Mouse (Mus musculus) 3134 (cell line): ENCODE measurements at regions not wholly inside any gene's neighbourhood (a gene's known extent, or its start where the extent isn't known, plus 50 kb on each side); places are given as distances from the start of the nearest gene placed in this dataset.

Experiments used
- DNase-seq: peaks from one replicate; pipeline ENCODE4 v3.0.0-alpha.2; 2011; ENCODE audit warnings: low spot score; ENCODE audit not compliant: insufficient read length; ENCODE audit errors: extremely low read depth

DNA sequence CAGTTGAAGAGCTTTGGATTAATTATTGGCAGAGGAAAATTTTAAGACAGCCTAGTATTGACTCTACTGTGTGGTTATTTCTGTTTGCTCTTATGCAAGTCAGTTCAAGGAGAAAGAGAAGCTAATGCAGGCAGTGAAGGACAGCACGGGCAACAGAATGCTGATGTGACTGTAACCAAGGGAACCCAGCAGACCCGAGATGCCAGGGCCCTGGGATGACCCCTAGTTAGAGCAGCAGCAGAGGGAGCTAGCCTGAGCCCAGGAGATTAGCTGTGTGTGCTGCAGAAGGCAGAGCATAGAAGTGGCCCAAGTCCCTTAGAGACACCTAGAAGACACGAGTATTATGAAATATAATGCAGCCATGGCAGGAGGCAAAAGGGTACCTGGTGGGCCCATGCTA, 223.7 kb upstream of the Pfn2 start:
- DNase-seq: no peak

DNA sequence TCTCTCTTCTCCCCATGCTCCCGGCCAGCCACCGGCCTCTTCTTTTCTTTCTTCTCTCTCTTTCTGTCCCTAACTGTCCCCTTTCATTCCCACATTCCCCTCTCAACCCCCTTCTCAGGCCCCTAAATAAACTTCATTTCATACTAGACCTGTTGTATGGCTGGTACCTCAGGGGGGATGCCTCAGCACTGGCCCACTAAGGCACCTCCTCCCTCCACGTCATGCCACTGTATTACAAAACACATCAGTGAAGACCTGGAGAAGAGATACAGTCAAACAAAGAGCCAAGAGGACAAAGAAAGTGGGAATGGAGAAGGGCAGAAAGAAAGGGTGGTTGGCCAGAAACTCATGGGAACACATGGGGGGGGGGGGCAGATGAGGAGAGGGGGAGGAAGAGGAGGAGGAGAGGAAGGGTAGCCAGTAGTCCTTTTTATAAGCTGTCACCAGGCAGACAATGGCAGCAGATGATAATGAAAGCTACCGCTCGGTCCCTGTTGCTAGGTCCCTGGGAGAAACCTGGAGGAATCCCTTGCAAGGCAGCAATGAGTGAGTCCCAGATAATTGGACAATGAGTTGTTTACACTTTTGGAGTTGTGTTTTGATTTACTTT, 224.5 kb upstream of the Pfn2 start:
- DNase-seq: no peak

DNA sequence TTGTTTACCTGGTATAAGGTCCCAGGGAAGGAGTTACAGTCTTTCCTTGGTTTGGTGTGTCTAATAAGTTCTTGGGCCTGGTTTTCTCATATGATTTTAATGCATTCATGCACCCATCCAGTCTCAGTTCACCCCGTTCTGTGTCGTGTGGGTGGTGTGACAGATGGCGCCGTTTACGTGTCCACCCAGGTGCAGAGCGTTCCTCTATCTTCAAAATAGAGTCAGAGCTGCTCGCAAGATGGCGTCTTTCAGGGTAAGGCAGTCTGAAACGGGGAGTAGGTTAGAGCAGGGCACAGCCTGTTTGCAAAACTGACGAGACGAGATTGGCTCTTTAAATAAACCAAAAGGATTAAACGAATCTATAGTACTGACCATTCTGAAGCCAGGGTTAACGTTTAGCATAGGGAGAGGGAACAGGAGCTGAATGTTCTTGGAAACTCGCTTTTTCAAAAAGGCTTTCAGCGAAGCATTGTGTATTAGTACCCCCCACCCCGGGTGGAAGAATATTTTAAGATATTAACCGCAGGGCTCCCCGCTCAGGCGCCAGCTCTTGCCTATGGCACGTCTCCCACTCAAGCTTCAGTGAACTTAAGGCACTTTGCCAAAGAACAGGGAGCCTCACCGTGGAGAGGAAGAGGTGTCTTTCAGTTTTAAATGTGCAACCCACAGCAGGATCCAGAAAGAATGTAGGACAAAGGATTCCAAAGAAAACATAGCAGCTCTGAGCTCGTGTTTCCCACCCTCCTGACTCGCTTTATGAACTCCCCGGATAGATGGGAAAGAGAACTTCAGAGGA, 241.7 kb upstream of the Pfn2 start:
- DNase-seq: no peak

DNA sequence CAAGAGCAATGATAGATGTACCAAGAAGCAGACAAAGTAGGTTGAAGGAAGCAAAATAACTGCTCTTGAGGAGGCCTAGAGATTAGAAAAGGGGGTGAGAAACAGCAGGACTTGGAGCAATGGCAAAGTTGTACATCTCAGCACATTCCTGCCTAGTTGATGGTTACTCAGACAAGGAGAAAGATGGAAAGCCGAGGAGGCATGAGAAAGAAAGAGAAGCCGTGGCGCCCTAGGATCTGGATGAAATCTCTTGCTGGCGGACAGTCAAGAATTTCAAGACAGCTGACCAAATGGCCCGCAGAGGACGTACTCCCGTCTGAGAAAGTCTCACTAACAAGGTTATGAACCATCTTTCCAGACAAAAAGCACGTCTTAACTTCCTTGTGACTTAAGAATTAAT, 242.5 kb upstream of the Pfn2 start:
- DNase-seq: no peak

DNA sequence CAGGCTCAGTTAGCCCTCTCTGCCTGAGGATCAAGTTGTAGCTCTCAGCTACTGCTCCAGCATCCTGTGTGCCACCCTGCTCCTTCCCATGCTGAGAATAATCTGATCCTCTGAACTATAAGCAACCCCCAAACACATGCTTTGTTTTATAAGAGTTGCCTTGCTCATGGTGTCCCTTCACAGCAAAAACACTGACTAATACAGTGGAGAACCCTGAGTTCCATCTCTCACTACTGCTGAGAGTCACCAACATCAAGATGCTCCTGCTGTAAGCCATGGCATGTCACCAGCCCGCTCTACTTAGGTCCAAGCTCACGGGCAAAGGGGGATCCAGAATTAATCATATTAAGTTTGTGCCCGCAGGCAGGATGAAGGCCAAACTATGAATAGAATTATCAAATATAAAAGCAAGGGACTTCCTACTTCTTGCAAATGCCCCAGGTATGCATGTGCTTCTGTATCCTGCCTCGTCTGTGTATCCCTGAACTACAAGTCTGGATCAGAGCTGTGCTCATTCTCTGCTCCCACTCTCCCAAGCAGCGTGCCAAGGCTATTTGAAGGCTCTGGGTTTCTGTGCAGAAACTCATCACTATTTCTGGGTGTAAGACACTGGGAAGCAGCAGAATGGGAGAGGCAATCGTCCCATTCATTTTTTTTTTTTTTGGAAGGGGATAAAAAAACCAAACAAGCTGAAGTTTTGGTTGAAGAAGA, 243.7 kb upstream of the Pfn2 start:
- no peak for DNase-seq

DNA sequence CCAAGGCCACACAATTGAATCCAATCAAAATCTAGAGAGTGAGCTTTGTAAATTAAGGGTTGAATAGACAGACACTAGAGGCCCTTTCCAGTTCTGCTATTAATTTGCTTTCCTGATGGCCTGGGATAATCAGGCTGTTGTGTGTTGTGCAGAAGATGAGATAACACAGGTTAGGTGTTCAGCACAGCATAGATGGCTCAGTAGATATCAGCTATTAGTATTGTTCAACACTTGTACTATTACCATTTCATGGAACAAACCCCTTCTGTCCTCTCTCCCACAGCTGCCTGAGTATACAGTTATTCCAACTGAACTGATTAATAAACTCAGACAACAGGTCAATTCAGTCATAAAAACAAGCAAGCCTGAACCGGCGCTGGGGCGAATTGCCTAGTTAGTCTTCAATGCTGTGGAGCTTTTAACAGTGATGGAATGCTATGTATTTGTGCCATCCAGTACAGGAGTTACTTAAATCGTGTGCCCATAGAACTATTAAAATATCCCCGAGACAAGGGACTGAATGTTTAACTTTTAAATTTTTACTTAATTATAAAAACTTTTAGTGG, 263.1 kb upstream of the Pfn2 start:
- DNase-seq: no peak

DNA sequence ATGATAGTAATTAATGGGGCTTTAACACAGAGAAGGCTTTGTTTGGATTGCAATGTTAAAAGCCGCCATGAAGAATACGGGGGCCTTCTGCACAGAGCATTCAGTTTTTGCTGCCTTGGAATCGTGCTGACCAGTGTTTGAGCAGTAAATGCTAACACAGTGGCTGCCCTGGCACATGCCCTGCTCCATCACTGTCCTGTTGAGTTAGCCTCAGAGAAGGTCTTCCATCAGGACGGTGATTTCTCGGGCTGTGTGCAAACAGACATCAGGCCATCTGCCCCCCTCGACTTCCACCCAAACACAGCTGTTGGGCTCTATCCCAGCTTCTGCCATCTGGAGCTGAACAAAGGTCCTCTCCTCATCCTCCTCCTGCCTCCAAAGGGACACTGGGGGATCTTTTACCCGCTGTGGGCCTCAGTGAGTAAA, 264.6 kb upstream of the Pfn2 start:
- DNase-seq: no peak

DNA sequence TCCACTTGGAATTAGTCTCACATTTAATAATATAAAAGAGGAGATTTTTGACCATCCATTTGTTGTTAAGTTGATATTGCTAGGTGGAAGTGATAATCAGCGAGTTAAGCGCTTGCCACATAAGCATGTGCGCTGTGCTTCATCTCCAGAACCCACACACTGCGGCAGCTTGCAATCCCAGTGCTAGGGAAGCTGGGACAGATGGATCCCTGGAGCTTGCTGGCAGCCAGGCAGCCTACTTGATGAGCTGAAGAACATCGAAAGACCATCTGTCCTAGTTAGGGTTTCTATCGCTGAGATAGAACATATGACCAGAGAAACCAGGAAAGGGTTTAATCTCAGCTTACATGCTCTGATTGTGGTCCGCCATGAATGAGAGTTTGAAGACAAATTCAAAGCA, 266.1 kb upstream of the Pfn2 start:
- no peak for DNase-seq

DNA sequence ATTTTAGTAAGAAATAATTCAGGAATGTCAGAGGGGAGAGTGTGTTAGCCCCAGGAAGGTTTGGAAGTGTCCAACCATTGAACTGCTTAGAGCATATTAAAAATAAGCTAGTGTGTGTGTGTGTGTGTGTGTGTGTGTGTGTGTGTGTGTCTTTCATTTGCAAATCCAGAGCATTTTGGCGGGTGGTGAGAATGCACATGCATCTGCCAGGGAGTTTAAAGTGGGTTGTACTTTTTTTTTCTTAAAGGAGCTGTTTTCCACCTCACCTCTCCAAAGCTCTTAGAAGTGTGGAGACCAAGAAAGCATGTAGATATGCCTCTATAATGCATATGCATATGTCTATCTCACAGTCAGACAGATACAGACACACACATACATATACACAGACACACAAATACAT, 267.6 kb upstream of the Pfn2 start:
- no peak for DNase-seq

DNA sequence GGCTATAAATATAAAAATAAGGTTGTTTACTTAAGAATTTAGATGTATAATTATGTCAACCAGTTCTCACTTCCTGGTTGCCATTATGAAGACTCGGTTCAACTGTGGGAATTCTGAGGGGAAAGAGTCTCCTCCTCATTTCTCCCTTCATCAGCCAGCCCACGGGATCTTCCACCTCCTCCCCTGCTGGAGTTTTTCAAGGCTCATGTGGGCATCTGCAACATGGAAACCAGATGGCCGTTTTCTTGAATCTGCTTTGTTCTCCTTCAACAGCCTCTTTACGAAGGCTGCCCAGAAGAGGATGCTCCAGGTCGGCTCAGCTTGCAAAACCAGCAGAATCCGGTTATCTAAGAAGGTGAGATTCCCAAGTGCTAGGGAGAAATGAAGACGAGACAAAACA, 269.0 kb upstream of the Pfn2 start:
- DNase-seq: no peak

DNA sequence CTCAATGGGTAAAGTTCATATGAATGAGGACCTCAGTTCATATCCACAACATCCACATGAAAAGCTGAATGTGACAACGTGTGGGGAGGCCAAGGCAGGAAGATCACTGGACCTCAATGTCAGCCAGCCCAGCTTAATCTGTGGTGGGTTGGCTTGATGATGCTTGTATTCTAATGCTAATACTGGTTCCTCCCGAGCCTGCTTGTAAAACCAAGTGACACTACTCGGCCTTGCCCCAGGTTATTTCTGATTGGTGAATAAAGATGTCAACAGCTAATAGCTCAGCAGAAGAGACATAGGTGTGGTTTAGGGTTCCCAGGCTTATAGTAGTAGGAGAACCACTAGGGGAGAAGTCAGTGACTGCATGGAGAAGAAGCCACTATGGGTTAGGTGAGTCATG, 272.2 kb upstream of the Pfn2 start:
- no peak for DNase-seq

DNA sequence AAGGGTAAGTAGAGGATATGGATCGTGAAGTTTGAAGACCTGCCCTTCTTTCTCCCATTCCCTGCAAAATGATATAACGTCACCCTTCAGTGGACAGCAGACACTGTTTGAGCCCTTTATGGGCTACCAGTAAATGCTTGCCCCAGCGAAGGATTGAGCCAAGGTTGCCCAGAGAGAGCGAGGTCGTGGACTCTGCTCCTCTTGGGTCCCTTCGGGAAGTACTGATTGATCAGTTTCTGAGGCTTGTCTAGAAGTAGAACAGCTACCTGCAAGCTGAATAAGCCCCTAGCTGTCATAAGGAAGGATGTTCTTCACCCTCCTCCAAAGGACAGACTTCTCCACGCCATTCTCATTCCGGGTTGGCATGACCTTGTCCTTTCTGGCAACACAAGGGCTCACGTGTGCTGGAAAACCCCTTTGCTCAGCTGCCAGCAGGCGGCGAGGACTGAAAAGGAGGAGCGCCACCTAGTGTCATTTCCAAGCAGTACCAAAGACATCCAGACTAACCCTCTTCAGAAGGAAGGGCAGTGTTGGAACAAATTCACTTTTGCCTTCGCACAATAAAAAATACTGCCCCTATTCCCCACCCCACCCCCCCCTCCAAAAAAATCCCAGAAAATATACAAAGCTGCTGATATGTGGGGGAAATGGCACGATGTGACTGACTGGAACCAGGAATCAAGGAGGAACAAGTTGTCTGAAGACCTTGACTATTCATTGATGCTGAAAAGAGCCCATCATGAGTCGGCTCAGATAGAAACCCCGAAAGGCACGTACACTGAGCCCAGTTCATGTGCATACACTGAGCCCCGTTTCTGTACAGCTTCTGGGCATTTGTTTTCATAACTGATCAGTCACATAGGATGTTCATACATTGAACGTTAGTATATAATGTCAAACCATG, 274.8 kb upstream of the Pfn2 start:
- peak; percentile 52 for DNase-seq

DNA sequence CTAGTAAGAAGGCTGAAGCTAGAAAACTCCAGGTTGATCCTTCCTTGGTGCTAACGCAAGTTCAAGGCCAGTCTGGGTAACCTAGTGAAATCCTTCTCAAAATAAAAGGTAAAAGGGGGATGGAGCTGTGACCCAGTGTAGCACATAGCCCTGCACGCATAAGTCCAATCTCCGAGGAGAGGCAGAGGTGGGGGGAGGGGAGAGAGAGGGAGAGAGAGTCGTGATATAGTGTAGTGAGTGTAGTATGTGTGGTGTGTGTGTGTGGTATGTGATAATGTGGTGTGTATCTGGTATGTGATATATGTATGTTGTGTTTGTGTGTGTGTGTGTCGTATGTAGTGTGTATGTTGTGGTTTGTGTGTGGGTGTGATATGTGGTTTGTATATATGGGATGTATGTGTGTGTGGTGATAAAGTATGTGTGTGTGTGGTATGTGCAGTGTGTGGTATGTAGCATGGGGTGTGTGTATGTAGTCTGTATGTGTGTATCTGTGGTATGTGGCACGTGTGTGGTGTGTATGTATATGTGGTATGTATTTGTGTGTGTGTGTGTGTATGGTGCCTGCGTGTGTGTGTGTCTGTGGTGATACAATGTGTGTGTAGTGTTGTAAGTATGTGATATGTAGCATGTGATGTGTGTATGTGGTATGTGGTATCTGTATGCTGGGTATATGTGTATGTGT, 275.7 kb upstream of the Pfn2 start:
- DNase-seq: no peak

DNA sequence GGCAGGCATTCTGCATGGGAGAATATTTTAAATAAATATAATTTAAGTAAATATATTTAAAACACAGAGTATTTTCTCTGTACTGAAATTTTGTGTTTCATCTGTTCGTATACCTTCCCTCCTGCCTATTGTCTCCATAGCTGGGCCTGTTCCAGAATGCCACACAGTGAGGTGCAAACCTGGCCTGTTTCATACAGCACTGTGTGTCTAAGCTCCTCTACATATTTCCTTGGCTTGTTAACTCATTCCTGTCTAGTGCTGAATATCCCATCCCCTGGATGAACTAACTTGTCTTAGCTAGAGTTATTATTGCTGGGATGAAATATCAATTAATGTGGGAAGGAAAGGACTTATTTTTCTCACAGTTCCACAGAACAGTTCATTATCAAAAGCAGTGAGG, 277.0 kb upstream of the Pfn2 start:
- DNase-seq: no peak

DNA sequence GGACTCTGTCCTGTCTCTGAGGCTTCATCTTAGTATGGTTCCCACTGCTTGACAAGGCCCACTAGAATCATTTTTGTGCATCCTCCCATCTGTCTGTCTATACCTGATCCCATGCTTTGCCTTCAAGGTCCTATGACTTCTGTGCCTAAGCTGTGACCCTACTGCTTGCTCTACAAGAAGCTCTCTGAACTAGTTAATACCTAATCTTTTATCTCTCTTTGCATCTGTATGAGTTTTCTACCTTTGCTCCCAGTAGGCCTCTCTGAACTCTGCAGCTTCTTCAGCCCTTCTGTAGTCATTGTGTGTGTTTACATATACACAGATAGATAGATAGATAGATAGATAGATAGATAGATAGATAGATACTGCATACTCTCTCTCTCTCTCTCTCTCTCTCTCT, 279.1 kb upstream of the Pfn2 start:
- DNase-seq: no peak

DNA sequence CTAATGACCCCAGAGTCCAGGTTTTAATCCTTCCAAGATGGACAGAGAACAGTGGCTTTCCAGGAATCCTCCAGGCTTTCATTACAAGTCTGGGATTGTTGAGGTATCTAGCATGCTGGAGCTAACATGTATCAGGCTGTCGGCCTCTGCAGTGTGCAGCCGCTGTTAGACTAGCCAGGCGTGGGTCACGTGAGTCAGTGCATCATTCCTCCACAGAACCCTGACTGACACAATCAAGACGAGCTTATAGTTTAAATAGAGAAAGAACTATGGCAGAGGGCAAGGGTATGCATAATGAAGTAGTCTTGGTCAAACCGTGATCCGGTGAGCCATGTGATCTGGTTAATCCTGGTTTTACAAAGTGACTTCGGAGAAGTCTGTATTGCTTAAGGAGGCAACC, 280.2 kb upstream of the Pfn2 start:
- DNase-seq: no peak

DNA sequence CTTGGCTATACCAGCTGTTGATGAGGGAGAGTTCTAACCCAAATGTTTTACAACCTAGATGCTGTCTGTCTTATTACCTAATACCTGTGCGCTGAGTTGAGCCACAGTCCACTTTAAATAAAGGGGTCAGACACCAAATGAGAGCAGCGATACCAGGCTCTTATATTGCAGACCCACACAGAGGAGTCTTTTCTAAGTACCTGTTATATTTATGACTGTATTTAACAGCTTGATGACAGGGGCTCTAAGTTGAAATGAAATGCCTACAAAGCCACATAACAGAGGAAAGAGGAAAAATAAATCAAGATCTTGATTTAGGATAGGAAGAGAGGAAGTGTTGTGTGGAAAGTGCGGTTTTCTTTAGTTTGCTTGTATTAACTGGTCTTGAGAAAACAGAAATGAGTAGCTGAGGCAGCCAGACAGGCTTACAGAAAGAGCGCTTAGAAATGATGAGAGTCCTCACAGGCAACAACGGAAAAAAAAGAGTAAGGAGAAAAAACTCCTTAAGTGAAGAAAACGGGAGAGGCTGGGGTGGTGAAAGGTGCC, 281.6 kb upstream of the Pfn2 start:
- no peak for DNase-seq

DNA sequence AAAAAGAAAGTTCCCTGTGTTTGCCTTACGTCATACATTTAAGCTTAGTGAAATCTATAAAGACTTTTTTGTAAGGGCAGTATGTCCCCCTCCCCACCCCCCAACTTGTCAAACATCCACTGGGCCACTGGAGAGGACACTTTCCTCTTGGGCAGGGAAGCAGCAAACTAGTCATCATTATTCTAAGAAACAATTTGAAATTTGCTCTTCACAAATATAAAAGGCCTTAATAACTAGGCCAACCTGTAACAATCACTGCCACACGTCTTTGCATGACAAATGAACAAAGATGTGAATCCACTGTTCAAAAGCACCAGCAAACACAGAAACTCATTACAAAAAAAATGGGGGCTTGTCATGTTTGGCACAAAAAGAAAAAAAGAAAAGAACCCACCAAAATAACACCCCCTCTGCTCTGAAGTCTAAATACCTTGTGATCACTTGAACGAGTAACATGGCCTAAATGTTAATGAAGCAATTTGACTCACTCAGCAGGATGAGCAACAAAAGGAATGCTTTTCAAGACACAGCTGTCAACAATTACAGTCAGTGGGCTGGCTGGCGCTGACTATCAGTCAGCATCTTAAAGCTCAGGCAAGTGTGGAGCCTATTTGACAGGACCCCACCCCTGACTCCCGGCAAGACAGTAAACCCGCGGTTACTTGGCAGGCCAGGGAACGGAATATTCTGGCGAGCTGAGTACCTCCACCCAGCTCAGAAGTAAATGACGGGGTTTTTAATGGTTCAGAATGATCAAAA, 278.7 kb upstream of the Tsc22d2 start:
- no peak for DNase-seq
